Mouse (Mus musculus): ENCODE data around the gene Polr2e. TPM values are rescaled to one million over a fixed set of nuclear protein-coding genes. Genes with fewer than 3 reads are reported as not detected.

Polr2e gene
- polyA plus RNA-seq, 1 experiment from 2014 or later, result 149 TPM

DNA sequence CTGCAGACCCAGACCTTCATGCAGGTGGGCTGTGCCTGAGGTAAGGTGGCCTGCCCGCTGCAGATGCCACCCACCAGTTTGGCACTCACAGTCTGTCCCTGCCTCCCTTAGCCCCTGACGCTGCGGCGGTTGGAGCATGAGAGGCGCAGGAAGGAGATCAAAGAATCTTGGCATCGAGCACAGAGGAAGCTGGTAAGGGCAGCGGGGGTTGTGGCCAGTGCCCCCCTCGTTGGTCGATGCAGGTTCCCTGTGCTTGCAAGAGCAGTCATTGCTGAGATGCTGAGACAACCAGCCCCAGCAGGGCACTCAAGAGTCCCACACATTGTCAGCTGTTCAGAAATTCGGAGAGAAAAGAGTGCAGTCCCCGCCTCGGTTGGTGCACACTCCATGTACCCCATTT lies 17.4 kb downstream of the Polr2e start:
- H3K36me3 ChIP-seq, result peaks cover 10% of the 10 kb centered on the region
- no peak overlapping the region for H3K27ac ChIP-seq (replicated peaks)
- ATAC-seq (ENCODE audit: extremely low read depth, insufficient number of reproducible peaks, low FRiP score, low TSS enrichment), result no peak
- peaks cover 26% of the 10 kb centered on the region for H3K4me1 ChIP-seq
- H3K9me3 ChIP-seq, result no peaks in the 10 kb centered on the region
- H3K4me2 ChIP-seq, result no peak overlapping the region
- peaks cover 4% of the 10 kb centered on the region; the same call in 1 of the 2 replicates for H3K27me3 ChIP-seq (replicated peaks)
- 90% methylated on average over 12 of the region's 12 CpGs for WGBS
- no peak overlapping the region for H3K9ac ChIP-seq
- H3K4me3 ChIP-seq, result no peak overlapping the region

- peaks cover 30% of the 10 kb centered on the region for H3K4me1 ChIP-seq
- H3K27ac ChIP-seq (replicated peaks), result no peak overlapping the region
- H3K9me3 ChIP-seq, result no peaks in the 10 kb centered on the region
- H3K9ac ChIP-seq, result no peak overlapping the region
- H3K27me3 ChIP-seq (replicated peaks), result peaks cover 9% of the 10 kb centered on the region; the same call in 1 of the 2 replicates
- ATAC-seq (ENCODE audit: extremely low read depth, insufficient number of reproducible peaks, low FRiP score, low TSS enrichment), result no peak
- H3K4me2 ChIP-seq, result no peak overlapping the region
- peaks cover 10% of the 10 kb centered on the region for H3K36me3 ChIP-seq
- no peak overlapping the region for H3K4me3 ChIP-seq
- 90% methylated on average over 13 of the region's 13 CpGs for WGBS
Observed at GRCm38 (mm10) chr10:80021320-80021641, 18.3 kb downstream of the Polr2e start.

DNA sequence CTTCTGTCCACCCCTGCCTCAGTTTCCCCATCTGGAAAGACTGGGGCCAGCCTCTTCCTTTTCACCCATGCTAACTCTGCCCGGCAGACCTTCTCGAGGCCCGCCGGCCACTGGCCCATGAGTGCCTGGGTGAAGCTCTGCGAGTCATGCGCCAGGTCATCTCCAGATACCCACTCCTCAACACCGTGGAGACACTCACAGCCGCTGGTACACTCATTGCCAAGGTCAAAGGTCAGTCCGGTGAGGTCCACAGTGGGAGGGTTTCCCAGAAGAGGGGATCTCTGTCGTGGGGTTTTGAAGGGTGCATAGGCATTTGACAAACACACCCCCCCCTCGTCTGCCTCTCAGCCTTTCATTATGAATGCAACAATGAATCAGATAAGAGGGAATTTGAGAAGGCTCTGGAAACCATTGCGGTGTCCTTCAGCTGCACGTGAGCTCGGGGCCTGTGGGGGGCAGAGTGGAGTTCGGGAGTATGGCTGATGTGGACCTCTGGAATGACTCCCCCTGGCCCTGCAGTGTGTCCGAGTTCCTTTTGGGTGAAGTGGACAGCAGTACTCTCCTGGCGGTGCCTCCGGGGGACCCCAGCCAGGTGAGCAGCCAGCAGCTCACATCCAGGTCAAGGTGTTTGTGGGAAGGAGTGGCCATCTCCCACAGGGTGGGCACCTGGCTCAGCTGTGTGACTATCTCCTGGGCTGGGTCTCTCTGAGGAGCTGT lies 18.8 kb downstream of the Polr2e start:
- Histone ChIP-seq H3K4me1 (peaks cover 34% of the 10 kb centered on the region), H3K9ac (peak overlapping the region; percentile 76; the same call in 1 of the 2 replicates), H3K4me2 (peak overlapping the region; percentile 64), H3K36me3 (peaks cover 10% of the 10 kb centered on the region), H3K9me3 (no peaks in the 10 kb centered on the region), H3K4me3 (peak overlapping the region; percentile 44), H3K27me3 (replicated peaks) (peaks cover 14% of the 10 kb centered on the region; the same call in 1 of the 2 replicates), H3K27ac (replicated peaks) (no peak overlapping the region)
- WGBS, result 80% methylated on average over 18 of the region's 18 CpGs
- no peak for ATAC-seq (ENCODE audit: extremely low read depth, insufficient number of reproducible peaks, low FRiP score, low TSS enrichment)

GRCm38 (mm10) chr10:80020191-80020590 lies 19.4 kb downstream of the Polr2e start:
- H3K4me2 ChIP-seq, result peak overlapping the region; percentile 64
- H3K9ac ChIP-seq, result peak overlapping the region; percentile 76
- peaks cover 10% of the 10 kb centered on the region for H3K36me3 ChIP-seq
- peaks cover 37% of the 10 kb centered on the region for H3K4me1 ChIP-seq
- peak overlapping the region; percentile 44 for H3K4me3 ChIP-seq
- peak overlapping the region; percentile 77; the same call in 1 of the 2 replicates for H3K27ac ChIP-seq (replicated peaks)
- ATAC-seq (ENCODE audit: extremely low read depth, insufficient number of reproducible peaks, low FRiP score, low TSS enrichment), result no peak
- no peaks in the 10 kb centered on the region for H3K9me3 ChIP-seq
- peaks cover 20% of the 10 kb centered on the region for H3K27me3 ChIP-seq (replicated peaks)
- 28% methylated on average over 11 of the region's 11 CpGs for WGBS

GRCm38 (mm10) chr10:80019471-80020131 lies 20.0 kb downstream of the Polr2e start:
- Histone ChIP-seq H3K9ac (peak overlapping the region; percentile 76), H3K9me3 (no peaks in the 10 kb centered on the region), H3K4me2 (peak overlapping the region; percentile 64), H3K4me1 (peaks cover 37% of the 10 kb centered on the region), H3K4me3 (peak overlapping the region; percentile 44), H3K27me3 (replicated peaks) (peaks cover 26% of the 10 kb centered on the region), H3K27ac (replicated peaks) (peak overlapping the region; percentile 77), H3K36me3 (peaks cover 10% of the 10 kb centered on the region)
- ATAC-seq (ENCODE audit: extremely low read depth, insufficient number of reproducible peaks, low FRiP score, low TSS enrichment), result peak; percentile 22; the same call in 1 of the 2 replicates
- 18% methylated on average over 20 of the region's 20 CpGs for WGBS

- Histone ChIP-seq H3K9me3 (no peaks in the 10 kb centered on the region), H3K9ac (peak overlapping the region; percentile 76), H3K4me1 (peaks cover 37% of the 10 kb centered on the region), H3K27ac (replicated peaks) (peak overlapping the region; percentile 77), H3K36me3 (peaks cover 10% of the 10 kb centered on the region), H3K27me3 (replicated peaks) (peaks cover 33% of the 10 kb centered on the region), H3K4me2 (peak overlapping the region; percentile 64), H3K4me3 (peak overlapping the region; percentile 44)
- peak; percentile 37; the same call in 1 of the 2 replicates for ATAC-seq (ENCODE audit: extremely low read depth, insufficient number of reproducible peaks, low FRiP score, low TSS enrichment)
- WGBS, result 3% methylated on average over 13 of the region's 15 CpGs
Observed at GRCm38 (mm10) chr10:80018739-80019297, 20.8 kb downstream of the Polr2e start.

DNA sequence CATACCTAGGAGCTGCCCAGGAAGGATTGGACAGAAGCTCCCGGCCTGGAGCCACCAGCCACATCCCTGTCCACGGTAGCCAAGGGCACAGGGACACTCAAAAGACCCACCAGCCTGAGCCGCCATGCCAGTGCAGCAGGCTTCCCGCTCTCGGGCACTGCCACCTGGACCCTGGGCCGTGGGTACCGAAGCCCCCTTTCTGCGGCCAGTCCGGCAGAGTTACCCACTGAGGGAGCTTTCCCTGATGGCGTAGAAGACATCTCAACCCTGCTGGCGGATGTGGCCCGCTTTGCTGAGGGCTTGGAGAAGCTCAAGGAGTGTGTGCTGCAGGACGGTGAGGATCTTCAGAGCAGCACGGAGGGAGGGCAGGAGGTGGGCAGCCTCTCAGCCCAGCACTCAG lies 21.8 kb downstream of the Polr2e start:
- no peak for ATAC-seq (ENCODE audit: extremely low read depth, insufficient number of reproducible peaks, low FRiP score, low TSS enrichment)
- Histone ChIP-seq H3K9me3 (no peaks in the 10 kb centered on the region), H3K36me3 (peaks cover 5% of the 10 kb centered on the region), H3K4me2 (0 out of 2 replicates have a peak overlapping the region, but pooled peaks have one; percentile 11), H3K9ac (peak overlapping the region; percentile 50; the same call in 1 of the 2 replicates), H3K27me3 (replicated peaks) (peaks cover 44% of the 10 kb centered on the region), H3K4me3 (no peak overlapping the region), H3K4me1 (peaks cover 37% of the 10 kb centered on the region), H3K27ac (replicated peaks) (no peak overlapping the region)
- WGBS, result 76% methylated on average over 14 of the region's 14 CpGs

- peaks cover 48% of the 10 kb centered on the region for H3K27me3 ChIP-seq (replicated peaks)
- 0 out of 2 replicates have a peak overlapping the region, but pooled peaks have one; percentile 11 for H3K4me2 ChIP-seq
- peak overlapping the region; percentile 29; the same call in 1 of the 2 replicates for H3K4me3 ChIP-seq
- no peak overlapping the region for H3K27ac ChIP-seq (replicated peaks)
- H3K36me3 ChIP-seq, result 0 out of 2 replicates have a peak, but pooled peaks cover 3% of the 10 kb centered on the region
- no peaks in the 10 kb centered on the region for H3K9me3 ChIP-seq
- H3K9ac ChIP-seq, result no peak overlapping the region
- WGBS, result 60% methylated on average over 3 of the region's 3 CpGs
- ATAC-seq (ENCODE audit: extremely low read depth, insufficient number of reproducible peaks, low FRiP score, low TSS enrichment), result no peak
- peaks cover 37% of the 10 kb centered on the region for H3K4me1 ChIP-seq
Observed at GRCm38 (mm10) chr10:80017361-80017760, 22.2 kb downstream of the Polr2e start.

DNA sequence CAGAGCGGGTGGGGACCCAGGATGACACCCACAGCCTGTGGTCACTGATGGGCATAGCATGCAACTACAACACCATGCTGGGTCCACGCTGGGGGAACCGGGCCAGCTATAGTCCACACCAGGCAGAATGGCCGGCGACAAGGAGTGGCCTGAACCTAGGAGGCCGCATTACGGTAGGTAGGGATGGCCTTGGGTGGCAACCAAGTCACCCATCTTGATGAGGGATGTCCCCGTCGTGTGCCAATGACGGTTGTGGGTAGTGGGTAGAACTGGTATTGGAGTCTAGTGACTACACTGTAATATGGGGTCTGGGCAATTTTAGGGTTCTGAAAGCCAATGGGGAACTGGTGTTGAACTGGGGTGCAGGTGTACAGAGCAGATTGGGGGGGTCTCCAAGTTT lies 22.7 kb downstream of the Polr2e start:
- no peak for ATAC-seq (ENCODE audit: extremely low read depth, insufficient number of reproducible peaks, low FRiP score, low TSS enrichment)
- 0 out of 2 replicates have a peak, but pooled peaks cover under 1% of the 10 kb centered on the region for H3K36me3 ChIP-seq
- no peak overlapping the region for H3K9ac ChIP-seq
- peaks cover 52% of the 10 kb centered on the region for H3K27me3 ChIP-seq (replicated peaks)
- peak overlapping the region; percentile 29 for H3K4me3 ChIP-seq
- H3K4me2 ChIP-seq, result no peak overlapping the region
- peaks cover 37% of the 10 kb centered on the region for H3K4me1 ChIP-seq
- H3K27ac ChIP-seq (replicated peaks), result no peak overlapping the region
- 82% methylated on average over 10 of the region's 10 CpGs for WGBS
- no peaks in the 10 kb centered on the region for H3K9me3 ChIP-seq

DNA sequence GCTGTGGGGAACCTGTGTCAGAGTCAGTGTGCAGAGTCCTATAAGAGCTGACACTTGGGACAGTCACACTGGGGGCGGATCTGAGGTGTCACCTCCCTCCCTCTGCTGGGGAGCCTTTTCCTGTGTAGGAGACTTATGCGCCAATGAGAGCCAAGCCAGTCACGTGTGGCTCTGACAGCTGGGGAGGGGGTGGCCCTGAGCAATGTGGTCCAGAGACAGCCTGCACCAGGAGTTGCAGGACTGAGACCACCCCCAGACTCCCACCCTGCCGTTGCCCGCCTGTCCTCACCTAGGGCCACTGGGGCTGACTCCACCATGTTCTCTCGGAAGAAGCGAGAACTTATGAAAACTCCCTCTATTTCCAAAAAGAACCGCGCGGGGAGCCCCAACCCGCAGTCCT lies 23.1 kb downstream of the Polr2e start, which contains the start of gene Arhgap45:
TSS of gene Arhgap45 (plus strand) at position 143 of the 400 bp plus-strand sequence.
- Histone ChIP-seq H3K36me3 (peaks cover 4% of the 10 kb centered on the region), H3K27me3 (replicated peaks) (peaks cover 57% of the 10 kb centered on the region), H3K27ac (replicated peaks) (no peak within 1 kb of the TSS), H3K4me3 (peak within 1 kb of the TSS; percentile 29), H3K9ac (no peak within 1 kb of the TSS), H3K4me1 (peaks cover 37% of the 10 kb centered on the region), H3K9me3 (peaks cover 2% of the 10 kb centered on the region; the same call in 1 of the 2 replicates), H3K4me2 (no peak within 1 kb of the TSS)
- WGBS, result 61% methylated on average over 11 of the region's 11 CpGs
- no peak for ATAC-seq (ENCODE audit: extremely low read depth, insufficient number of reproducible peaks, low FRiP score, low TSS enrichment)

- WGBS, result 59% methylated on average over 10 of the region's 10 CpGs
- H3K9me3 ChIP-seq, result peaks cover 12% of the 10 kb centered on the region; the same call in 1 of the 2 replicates
- H3K4me3 ChIP-seq, result no peak overlapping the region
- ATAC-seq (ENCODE audit: extremely low read depth, insufficient number of reproducible peaks, low FRiP score, low TSS enrichment), result no peak
- H3K4me1 ChIP-seq, result peaks cover 35% of the 10 kb centered on the region
- peaks cover 13% of the 10 kb centered on the region for H3K36me3 ChIP-seq
- peaks cover 57% of the 10 kb centered on the region for H3K27me3 ChIP-seq (replicated peaks)
- no peak overlapping the region for H3K27ac ChIP-seq (replicated peaks)
- H3K9ac ChIP-seq, result no peak overlapping the region
- H3K4me2 ChIP-seq, result no peak overlapping the region
Observed at GRCm38 (mm10) chr10:80015583-80015982, 24.0 kb downstream of the Polr2e start.
